Mouse (Mus musculus) lung, embryonic 14.5 days (tissue): ENCODE measurements around the gene Galk1. TPM values are rescaled to one million over a fixed set of nuclear protein-coding genes. Genes with fewer than 3 reads are reported as not detected.

Source experiments
- ATAC-seq: fragments of 200-750 bp; cut with Nextera tagmentation; 2 replicates; pipeline ENCODE4 v1.8.0; 2017; ENCODE audit warnings: mild to moderate bottlenecking, moderate TSS enrichment, moderate library complexity; ENCODE audit not compliant: insufficient read depth
- DNase-seq: peaks from one replicate; pipeline ENCODE4 v3.0.0-alpha.2; 2015
- H3K27ac ChIP-seq: fragments of 300-500 bp; sonication (generic); 2 replicates; pipeline ENCODE4 v1.5.1; 2014; ENCODE audit warnings: low read depth, mild to moderate bottlenecking, moderate library complexity
- H3K27me3 ChIP-seq: fragments of 300-500 bp; sonication (generic); 2 replicates; pipeline ENCODE4 v1.6.1; 2014; ENCODE audit warnings: low read length, control low read depth; ENCODE audit not compliant: insufficient read depth
- H3K36me3 ChIP-seq: fragments of 300-500 bp; sonication (generic); 2 replicates; pipeline ENCODE4 v1.6.1; 2014; ENCODE audit warnings: control low read depth; ENCODE audit not compliant: insufficient read depth
- H3K4me1 ChIP-seq: fragments of 300-500 bp; sonication (generic); 2 replicates; pipeline ENCODE4 v1.6.1; 2014; ENCODE audit warnings: antibody characterized with exemption, control low read depth; ENCODE audit not compliant: insufficient read depth
- H3K4me2 ChIP-seq: fragments of 300-500 bp; sonication (generic); 2 replicates; pipeline ENCODE4 v1.6.1; 2014; ENCODE audit warnings: mild to moderate bottlenecking
- H3K4me3 ChIP-seq: fragments of 300-500 bp; sonication (generic); 2 replicates; pipeline ENCODE4 v1.5.1; 2014; ENCODE audit warnings: low read depth, low read length
- H3K9ac ChIP-seq: fragments of 300-500 bp; sonication (generic); 2 replicates; pipeline ENCODE4 v1.6.1; 2014
- H3K9me3 ChIP-seq: fragments of 300-500 bp; sonication (generic); 2 replicates; pipeline ENCODE4 v1.6.1; 2016; ENCODE audit warnings: low read depth, low read length, control low read depth
- CTCF ChIP-seq: IDR thresholded peaks from 2 replicates; pipeline ENCODE4 v1.5.1; 2016; ENCODE audit warnings: antibody characterized with exemption, low read depth
- WGBS: fragments of 180-500 bp; shearing (Covaris S2); extraction: QIAGEN DNeasy Blood & Tissue Kit; methylation state at CpG from one replicate; pipeline ENCODE4 v1.1.7; 2014; 5-methylcytosine and 5-hydroxymethylcytosine counted together
- polyA plus RNA-seq: library from polyadenylated mRNA; unstranded; fragments of >200 nt; fragmentation: Nextera tagmentation; extraction: Ambion mirVana; gene quantifications from 2 replicates; pipeline ENCODE4 v1.2.1, GENCODE M21; 2014

The Galk1 gene
- polyA plus RNA-seq, 1 experiment from 2014 or later: 208 TPM

DNA sequence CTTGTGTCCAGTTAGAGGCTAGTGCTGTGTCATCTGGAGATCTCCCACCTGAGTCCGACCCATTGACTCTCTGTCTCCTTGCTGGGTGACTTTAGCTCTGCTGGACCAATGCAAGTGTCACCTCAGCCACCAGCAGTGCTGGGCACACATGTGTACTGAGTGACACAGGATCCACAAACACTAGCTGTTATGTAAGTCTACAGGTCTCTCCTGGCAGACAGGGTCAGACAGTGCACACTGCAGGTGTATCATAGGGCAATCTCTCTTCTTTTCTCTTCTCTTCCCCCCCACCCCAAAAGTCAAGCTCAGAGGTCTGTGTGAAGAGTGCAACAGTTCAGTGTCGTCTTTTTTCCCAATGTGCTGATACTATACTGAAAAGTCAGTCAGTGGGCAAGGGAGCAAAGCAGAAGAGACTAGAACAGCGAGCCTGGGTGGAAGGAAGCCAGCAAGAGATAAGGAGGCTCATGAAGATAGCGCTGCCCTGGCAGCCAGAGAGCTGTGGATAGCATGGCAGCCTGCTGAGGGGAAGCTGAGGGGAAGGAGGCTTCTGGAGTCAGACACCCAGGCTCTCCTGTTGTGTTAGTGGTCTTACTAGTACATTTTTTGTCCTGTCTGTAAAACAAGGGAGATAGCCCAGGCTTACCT lies 44.8 kb upstream of the Galk1 start:
- no peak overlapping the region for H3K4me2 ChIP-seq
- no peaks in the 10 kb centered on the region for H3K9me3 ChIP-seq
- peaks cover 100% of the 10 kb centered on the region for H3K36me3 ChIP-seq
- ATAC-seq (no peak), DNase-seq (no peak)
- no peak overlapping the region for H3K9ac ChIP-seq
- H3K4me3 ChIP-seq: no peak overlapping the region
- H3K27ac ChIP-seq: no peak overlapping the region
- WGBS: 69% methylated on average over 4 of the region's 4 CpGs
- no peaks in the 10 kb centered on the region for H3K27me3 ChIP-seq
- H3K4me1 ChIP-seq: no peaks in the 10 kb centered on the region
- TF ChIP-seq CTCF: no peak

GRCm38 (mm10) chr11:116055873-116056272 lies 43.4 kb upstream of the Galk1 start:
- no peak for DNase-seq

GRCm38 (mm10) chr11:116053510-116054229 lies 41.2 kb upstream of the Galk1 start:
- peaks cover 100% of the 10 kb centered on the region for H3K36me3 ChIP-seq
- no peak for TF ChIP-seq CTCF
- H3K4me2 ChIP-seq: no peak overlapping the region
- H3K9ac ChIP-seq: no peak overlapping the region
- H3K4me1 ChIP-seq: no peaks in the 10 kb centered on the region
- no peak overlapping the region for H3K27ac ChIP-seq
- 74% methylated on average over 9 of the region's 9 CpGs for WGBS
- peaks cover 5% of the 10 kb centered on the region; the same call in 1 of the 2 replicates for H3K9me3 ChIP-seq
- no peaks in the 10 kb centered on the region for H3K27me3 ChIP-seq
- ATAC-seq: no peak
- DNase-seq: no peak
- no peak overlapping the region for H3K4me3 ChIP-seq

More at GRCm38 (mm10) chr11:116055873-116056272, 43.4 kb upstream of the Galk1 start:
- no peaks in the 10 kb centered on the region for H3K9me3 ChIP-seq
- H3K27me3 ChIP-seq: no peaks in the 10 kb centered on the region
- no peak overlapping the region for H3K4me3 ChIP-seq
- no peak for TF ChIP-seq CTCF
- H3K4me1 ChIP-seq: no peaks in the 10 kb centered on the region
- 92% methylated on average over 11 of the region's 11 CpGs for WGBS
- H3K36me3 ChIP-seq: peaks cover 100% of the 10 kb centered on the region
- no peak overlapping the region for H3K9ac ChIP-seq
- H3K4me2 ChIP-seq: no peak overlapping the region
- no peak for ATAC-seq
- H3K27ac ChIP-seq: no peak overlapping the region

GRCm38 (mm10) chr11:116050196-116050595 lies 37.7 kb upstream of the Galk1 start:
- no peaks in the 10 kb centered on the region for H3K27me3 ChIP-seq
- WGBS: 74% methylated on average over 4 of the region's 4 CpGs

GRCm38 (mm10) chr11:116049610-116050009 lies 37.1 kb upstream of the Galk1 start:
- H3K36me3 ChIP-seq: peaks cover 99% of the 10 kb centered on the region
- H3K4me1 ChIP-seq: no peaks in the 10 kb centered on the region
- H3K9ac ChIP-seq: no peak overlapping the region
- no peak overlapping the region for H3K27ac ChIP-seq
- 68% methylated on average over 2 of the region's 2 CpGs for WGBS
- H3K27me3 ChIP-seq: no peaks in the 10 kb centered on the region
- H3K9me3 ChIP-seq: peaks cover 5% of the 10 kb centered on the region; the same call in 1 of the 2 replicates
- H3K4me3 ChIP-seq: no peak overlapping the region
- no peak overlapping the region for H3K4me2 ChIP-seq
- TF ChIP-seq CTCF: no peak
- ATAC-seq (no peak), DNase-seq (no peak)

More at GRCm38 (mm10) chr11:116050196-116050595, 37.7 kb upstream of the Galk1 start:
- TF ChIP-seq CTCF: no peak
- no peaks in the 10 kb centered on the region for H3K4me1 ChIP-seq
- peaks cover 99% of the 10 kb centered on the region for H3K36me3 ChIP-seq
- ATAC-seq: no peak
- DNase-seq: no peak
- H3K9ac ChIP-seq: no peak overlapping the region
- no peak overlapping the region for H3K4me2 ChIP-seq
- H3K9me3 ChIP-seq: peaks cover 5% of the 10 kb centered on the region; the same call in 1 of the 2 replicates
- H3K4me3 ChIP-seq: no peak overlapping the region
- no peak overlapping the region for H3K27ac ChIP-seq

DNA sequence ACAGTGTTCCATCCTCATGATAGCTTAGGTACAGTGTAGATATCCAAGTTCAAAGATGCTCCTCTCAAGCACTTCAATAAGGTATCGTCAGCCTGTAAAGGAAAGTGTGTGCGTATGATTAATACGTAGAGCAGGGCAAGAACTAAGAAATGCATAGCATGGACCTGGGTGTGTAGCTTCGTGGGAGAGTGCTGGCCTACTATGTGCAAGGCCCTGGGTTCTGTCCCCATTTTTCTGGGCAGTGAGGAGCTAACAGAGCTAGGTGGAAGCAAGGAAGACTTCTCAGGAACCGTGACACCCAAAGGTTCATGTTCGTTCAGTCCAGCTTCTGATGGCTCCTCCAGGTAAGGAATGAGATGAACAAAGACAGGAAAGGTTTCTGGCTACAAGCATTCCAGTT lies 32.7 kb upstream of the Galk1 start:
- no peak overlapping the region for H3K4me2 ChIP-seq
- H3K36me3 ChIP-seq: peaks cover 84% of the 10 kb centered on the region
- no peak for TF ChIP-seq CTCF
- WGBS: 95% methylated on average over 6 of the region's 6 CpGs
- DNase-seq: no peak
- no peak overlapping the region for H3K4me3 ChIP-seq
- H3K27ac ChIP-seq: no peak overlapping the region
- no peak overlapping the region for H3K9ac ChIP-seq
- no peaks in the 10 kb centered on the region for H3K4me1 ChIP-seq
- H3K9me3 ChIP-seq: peaks cover 5% of the 10 kb centered on the region; the same call in 1 of the 2 replicates
- no peak for ATAC-seq
- H3K27me3 ChIP-seq: no peaks in the 10 kb centered on the region

DNA sequence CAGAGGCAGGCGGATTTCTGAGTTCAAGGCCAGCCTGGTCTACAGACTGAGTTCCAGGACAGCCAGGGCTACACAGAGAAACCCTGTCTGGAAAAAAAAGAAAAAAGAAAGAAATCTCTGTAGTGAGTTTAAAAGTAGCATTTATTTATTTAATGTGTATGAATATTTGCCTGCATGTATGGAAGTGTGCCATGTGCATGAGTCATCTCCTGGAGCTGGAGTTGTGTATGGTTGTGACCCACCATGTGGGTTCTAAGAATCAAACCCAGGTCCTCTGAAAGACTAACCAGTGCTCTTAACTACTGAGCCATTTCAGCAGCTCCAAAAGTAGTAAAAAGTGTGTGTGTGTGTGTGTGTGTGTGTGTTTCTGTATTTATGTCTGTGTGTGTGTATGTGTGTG lies 30.8 kb upstream of the Galk1 start:
- TF ChIP-seq CTCF: no peak
- Histone ChIP-seq H3K27ac (no peak overlapping the region), H3K4me2 (no peak overlapping the region), H3K4me1 (no peaks in the 10 kb centered on the region), H3K9me3 (no peaks in the 10 kb centered on the region; the same call in 1 of the 2 replicates), H3K27me3 (no peaks in the 10 kb centered on the region), H3K4me3 (no peak overlapping the region), H3K36me3 (peaks cover 80% of the 10 kb centered on the region), H3K9ac (no peak overlapping the region)
- 90% methylated on average over 1 of the region's 1 CpGs for WGBS
- DNase-seq: no peak
- no peak for ATAC-seq
